Mouse (Mus musculus) lung, postnatal 0 days (tissue): ENCODE data around the gene Lgi1.

Experiments
- CTCF ChIP-seq: IDR thresholded peaks from 2 replicates; pipeline ENCODE4 v1.5.1; 2016; ENCODE audit warnings: antibody characterized with exemption, mild to moderate bottlenecking
- EP300 ChIP-seq: IDR thresholded peaks from 2 replicates; pipeline ENCODE4 v1.6.1; 2016; ENCODE audit warnings: antibody characterized with exemption, mild to moderate bottlenecking, control low read depth

- TF ChIP-seq CTCF (peak; percentile 57), EP300 (no peak)
Measured at GRCm38 (mm10) chr19:38263829-38264504, 369 bp upstream of the Lgi1 start.
